Mouse (Mus musculus) MEL (cell line): ENCODE data around the gene Serinc2.

ENCODE experiments used
- CTCF ChIP-seq, 3 experiments: IDR thresholded peaks in 2 of 3; conservative IDR thresholded peaks in 1 of 3; 2 replicates each; pipeline ENCODE4 v1.5.1; 2011 to 2012; ENCODE audit warnings: low read length in 3 of 3, low read depth in 2 of 3, mild to moderate bottlenecking in 2 of 3, improper control_type of control experiment in 1 of 3, inconsistent platforms in 1 of 3, mixed read lengths in 1 of 3, moderate library complexity in 1 of 3; ENCODE audit not compliant: control insufficient read depth in 1 of 3, insufficient read depth in 1 of 3, poor library complexity in 1 of 3, severe bottlenecking in 1 of 3
- JUND ChIP-seq: IDR thresholded peaks from 2 replicates; pipeline ENCODE4 v1.6.1; 2011; ENCODE audit warnings: low read depth, mild to moderate bottlenecking, improper control_type of control experiment, low read length
- MYB ChIP-seq: IDR thresholded peaks from 2 replicates; pipeline ENCODE4 v1.6.1; 2011; ENCODE audit warnings: mild to moderate bottlenecking, low read depth, low read length, improper control_type of control experiment
- POLR2AphosphoS2 ChIP-seq: IDR thresholded peaks from 2 replicates; pipeline ENCODE4 v1.6.1; 2011; ENCODE audit warnings: low read length, improper control_type of control experiment
- TCF12 ChIP-seq: IDR thresholded peaks from 2 replicates; pipeline ENCODE4 v1.6.1; 2014; ENCODE audit warnings: low read depth, mild to moderate bottlenecking, inconsistent platforms, low read length, improper control_type of control experiment, moderate library complexity
- USF1 ChIP-seq: IDR thresholded peaks from 2 replicates; pipeline ENCODE4 v1.6.1; 2014; ENCODE audit warnings: low read depth, mild to moderate bottlenecking, inconsistent platforms, low read length, improper control_type of control experiment, moderate library complexity

DNA sequence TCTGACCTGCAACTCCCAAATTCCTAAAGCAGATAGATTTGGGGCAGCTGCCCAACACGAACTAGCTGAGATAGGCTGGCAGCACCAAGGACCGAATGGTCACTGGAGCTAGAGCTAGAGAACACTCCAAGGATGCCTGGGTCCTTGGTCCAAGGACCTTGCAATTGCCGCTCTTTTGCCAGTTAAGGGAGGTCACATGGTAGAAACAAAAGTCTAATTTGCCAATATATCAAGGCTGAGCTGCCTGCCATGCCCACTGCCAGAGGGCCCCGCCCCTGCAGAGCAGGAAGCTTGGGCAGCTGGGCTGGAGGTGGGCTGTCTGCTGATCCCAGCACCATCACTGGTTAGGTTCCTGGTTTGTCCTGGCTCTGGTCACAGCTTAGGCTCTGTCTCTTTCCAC is 34.5 kb upstream of the Serinc2 start:
- TF ChIP-seq MYB (no peak), CTCF (IDR thresholded peaks at IDR 0.05 in 2 of 3, conservative IDR thresholded peaks at IDR 0.05 in 1 of 3; ENCODE audit: control insufficient read depth in 1 of 3, insufficient read depth in 1 of 3, low read depth in 2 of 3, low read length in 3 of 3, poor library complexity in 1 of 3, severe bottlenecking in 1 of 3) (no peak), TCF12 (no peak), USF1 (no peak), POLR2AphosphoS2 (no peak), JUND (no peak)
